Comparison of ENCODE assay signal across 8 mouse cellular contexts in genomic region chr3:52046895-52047372, GRCm38 (mm10). TPM values are rescaled to one million over a fixed set of nuclear protein-coding genes. Genes with fewer than 3 reads are reported as not detected.
A peak's percentile ranks its signal among the peaks of the same experiment; 100 is the strongest.
DNase-seq lines count a peak whose midpoint lies in the region; ATAC-seq lines count a peak whose summit lies in the region.

No protein-coding gene starts in this region.

- H3K36me3 ChIP-seq in hindbrain, embryonic 15.5 days = no peaks in the 10 kb centered on the region

- DNase-seq in R1 (ENCODE audit: low read depth, low spot score) = peak; percentile 88
- DNase-seq in cerebellum, postnatal 25 days = peak; percentile 92 to 94
- DNase-seq in frontal cortex, postnatal 36 days (ENCODE audit: low spot score in 2 of 2) = peak; percentile 89 to 93
- DNase-seq in left cerebral cortex, adult 11 months (ENCODE audit: low spot score) = peak; percentile 85
- DNase-seq in lung, postnatal 36 days = peak; percentile 99
- DNase-seq in retina, embryonic 14.5 days (ENCODE audit: low spot score) = peak; percentile 89
- DNase-seq in thymus, postnatal 36 days = peak; percentile 74 to 83

- H3K9me3 ChIP-seq in hindbrain, embryonic 15.5 days = no peaks in the 10 kb centered on the region

- H3K27me3 ChIP-seq in hindbrain, embryonic 15.5 days = no peaks in the 10 kb centered on the region

- H3K4me1 ChIP-seq in hindbrain, embryonic 15.5 days (replicated peaks) = peaks cover 49% of the 10 kb centered on the region

- H3K9ac ChIP-seq in hindbrain, embryonic 15.5 days = peak overlapping the region; percentile 35

- peak; percentile 83 for ATAC-seq in hindbrain, embryonic 15.5 days (ENCODE audit: low FRiP score, low read depth)

- H3K4me3 ChIP-seq in hindbrain, embryonic 15.5 days = peak overlapping the region; percentile 32

- peak overlapping the region; percentile 86 for H3K27ac ChIP-seq in hindbrain, embryonic 15.5 days (replicated peaks)

- peak overlapping the region; percentile 58 for H3K4me2 ChIP-seq in hindbrain, embryonic 15.5 days

- under 1% methylated on average over 13 of the region's 13 CpGs for WGBS in hindbrain, embryonic 15.5 days

RNA-seq across cellular contexts. Expression of gene Maml3, which starts 57.9 kb away (rescaled TPM):
- polyA plus RNA-seq in hindbrain, embryonic 15.5 days (2015; fragmentation: Nextera tagmentation; extraction: Ambion mirVana) = 7.7 and 7.8 TPM in 2 replicates

Comparison
In these comparisons a context has a peak if more than half of its experiments do, and no peak if none do; other contexts are left out.
1. Peak in every context shown above with its lines: DNase-seq, ATAC-seq, H3K4me3 ChIP-seq and H3K27ac ChIP-seq.